Mouse (Mus musculus): ENCODE data around the gene Gja4.

DNA sequence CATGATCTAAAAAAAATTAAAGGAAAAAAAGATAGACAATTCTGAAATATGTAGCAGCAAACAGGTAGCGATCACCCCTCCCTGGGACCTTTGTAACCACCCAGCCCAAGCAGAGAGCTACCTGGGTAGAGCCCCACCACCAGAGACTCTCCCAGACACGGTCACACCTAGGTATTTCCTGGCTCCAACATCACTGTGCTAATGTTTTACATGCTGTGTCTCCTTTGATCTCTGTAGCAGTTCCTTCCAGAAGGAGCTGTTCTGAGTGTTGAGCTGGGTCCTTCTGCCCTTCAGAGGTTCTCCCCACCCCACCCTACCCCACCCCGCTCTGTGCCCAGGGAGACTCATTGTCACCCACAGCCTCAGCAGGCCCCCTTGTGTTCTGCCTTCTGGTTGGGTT, 9.8 kb upstream of the Gja4 start:
- no peak for TF ChIP-seq MYOG (IDR thresholded peaks at IDR 0.05; ENCODE audit: control insufficient read depth in 1 of 3, insufficient read depth in 1 of 3, insufficient read length in 2 of 3, low read depth in 2 of 3)
- no peak for TF ChIP-seq POLR2A (IDR thresholded peaks at IDR 0.05; ENCODE audit: insufficient read length, low read depth)
- no peak for TF ChIP-seq MYOD1 (IDR thresholded peaks at IDR 0.05; ENCODE audit: control insufficient read depth in 1 of 3, insufficient read length in 2 of 3, low read depth in 2 of 3)
- TF ChIP-seq E2F4 (IDR thresholded peaks at IDR 0.05; ENCODE audit: insufficient read depth): no peak
- TF ChIP-seq TCF12 (IDR thresholded peaks at IDR 0.05; ENCODE audit: insufficient read depth, poor library complexity, severe bottlenecking): no peak
- no peak for TF ChIP-seq SRF (IDR thresholded peaks at IDR 0.05; ENCODE audit: control insufficient read depth, insufficient read length, low read depth)
- no peak for TF ChIP-seq MAX (IDR thresholded peaks at IDR 0.05; ENCODE audit: low read depth)
- no peak for TF ChIP-seq USF1 (IDR thresholded peaks at IDR 0.05; ENCODE audit: low read depth)
- no peak for TF ChIP-seq CEBPB (IDR thresholded peaks at IDR 0.05; ENCODE audit: insufficient read depth, poor library complexity, severe bottlenecking)
- no peak for TF ChIP-seq POLR2AphosphoS2 (IDR thresholded peaks at IDR 0.05; ENCODE audit: insufficient read length, low read depth)
- no peak for TF ChIP-seq REST (IDR thresholded peaks at IDR 0.05; ENCODE audit: insufficient read depth, insufficient read length)

Data from myocyte (in vitro differentiated cells).